Mouse (Mus musculus) CH12.LX (cell line): ENCODE data around the gene Golm1. TPM values are rescaled to one million over a fixed set of nuclear protein-coding genes. Genes with fewer than 3 reads are reported as not detected.

Source experiments
- DNase-seq: peaks from one replicate; pipeline ENCODE4 v3.0.0-alpha.2; 2013; ENCODE audit errors: extremely low read depth
- H3K27ac ChIP-seq: 2 replicates; pipeline ENCODE4 v1.5.1; 2012; ENCODE audit warnings: low read depth, mild to moderate bottlenecking, control low read depth, moderate library complexity; ENCODE audit not compliant: insufficient read depth
- H3K27me3 ChIP-seq: replicated peaks from 2 replicates; pipeline ENCODE3; 2012; ENCODE audit warnings: inconsistent platforms
- H3K36me3 ChIP-seq, 2 experiments: replicated peaks in 1 of 2; 2 replicates each; pipeline versions ENCODE3 to v1.6.1; 2012; ENCODE audit warnings: inconsistent platforms in 1 of 2, low read length in 1 of 2, mild to moderate bottlenecking in 1 of 2, mixed read lengths in 1 of 2, moderate library complexity in 1 of 2; ENCODE audit not compliant: control insufficient read depth in 1 of 2, insufficient read depth in 1 of 2
- H3K4me1 ChIP-seq, 2 experiments: 2 replicates each; pipeline ENCODE4 v1.6.1; 2012; ENCODE audit warnings: inconsistent platforms in 1 of 2, moderate library complexity in 1 of 2; ENCODE audit not compliant: insufficient read depth in 2 of 2, control insufficient read depth in 1 of 2
- H3K4me2 ChIP-seq: 2 replicates; pipeline ENCODE4 v1.6.1; 2012; ENCODE audit warnings: low read depth, mild to moderate bottlenecking, control low read depth; ENCODE audit not compliant: poor library complexity, insufficient read depth, severe bottlenecking
- H3K4me3 ChIP-seq, 3 experiments: fragments of 150-350 bp in 1 of 3; sonication (generic) in 1 of 3; replicated peaks in 1 of 3; 2 replicates each; pipeline versions ENCODE3 to v1.5.1; 2011 to 2012; ENCODE audit warnings: low read depth in 2 of 3, low read length in 2 of 3, mild to moderate bottlenecking in 2 of 3, moderate library complexity in 2 of 3, control low read depth in 1 of 3, improper control_type of control experiment in 1 of 3, inconsistent platforms in 1 of 3, mixed read lengths in 1 of 3; ENCODE audit not compliant: poor library complexity in 1 of 3
- H3K79me2 ChIP-seq: replicated peaks from 2 replicates; pipeline ENCODE4 v1.6.1; 2012; ENCODE audit warnings: mild to moderate bottlenecking, moderate library complexity; ENCODE audit not compliant: control insufficient read depth, poor library complexity, insufficient read depth, severe bottlenecking; ENCODE audit errors: extremely low read depth
- H3K9ac ChIP-seq: 2 replicates; pipeline ENCODE4 v1.6.1; 2012; ENCODE audit warnings: low read depth, mild to moderate bottlenecking, control low read depth, moderate library complexity; ENCODE audit not compliant: insufficient read depth
- H3K9me3 ChIP-seq: replicated peaks from 2 replicates; pipeline ENCODE3; 2012; ENCODE audit warnings: low read length, inconsistent platforms, mixed read lengths
- BHLHE40 ChIP-seq: IDR thresholded peaks from 2 replicates; pipeline ENCODE4 v1.6.1; 2011; ENCODE audit warnings: mild to moderate bottlenecking, low read depth, low read length, improper control_type of control experiment
- CTCF ChIP-seq, 2 experiments: IDR thresholded peaks in 1 of 2; conservative IDR thresholded peaks in 1 of 2; 2 replicates each; pipeline ENCODE4 v1.5.1; 2011 to 2012; ENCODE audit warnings: low read depth in 2 of 2, low read length in 2 of 2, improper control_type of control experiment in 1 of 2, inconsistent platforms in 1 of 2, mild to moderate bottlenecking in 1 of 2, moderate library complexity in 1 of 2
- E2F4 ChIP-seq: IDR thresholded peaks from 2 replicates; pipeline ENCODE4 v1.6.1; 2011; ENCODE audit warnings: low read depth, low read length, improper control_type of control experiment; ENCODE audit not compliant: insufficient replicate concordance
- ELF1 ChIP-seq: IDR thresholded peaks from 2 replicates; pipeline ENCODE4 v1.6.1; 2014; ENCODE audit warnings: low read depth, mild to moderate bottlenecking, inconsistent platforms, low read length, improper control_type of control experiment
- GABPA ChIP-seq: IDR thresholded peaks from 2 replicates; pipeline ENCODE4 v1.6.1; 2012; ENCODE audit warnings: low read depth, low read length, improper control_type of control experiment, inconsistent platforms; ENCODE audit not compliant: insufficient replicate concordance
- HCFC1 ChIP-seq: IDR thresholded peaks from 2 replicates; pipeline ENCODE4 v1.6.1; 2012; ENCODE audit warnings: low read depth, mild to moderate bottlenecking, inconsistent platforms, low read length, improper control_type of control experiment
- IRF4 ChIP-seq: IDR thresholded peaks from 2 replicates; pipeline ENCODE4 v1.6.1; 2014; ENCODE audit warnings: low read depth, mild to moderate bottlenecking, inconsistent platforms, low read length, improper control_type of control experiment
- JUN ChIP-seq: IDR thresholded peaks from 2 replicates; pipeline ENCODE4 v1.6.1; 2011; ENCODE audit warnings: low read depth, mild to moderate bottlenecking, low read length, improper control_type of control experiment, moderate library complexity; ENCODE audit not compliant: insufficient read depth
- MAX ChIP-seq: IDR thresholded peaks from 2 replicates; pipeline ENCODE4 v1.6.1; 2011; ENCODE audit warnings: low read length, improper control_type of control experiment
- MAZ ChIP-seq: IDR thresholded peaks from 2 replicates; pipeline ENCODE4 v1.6.1; 2012; ENCODE audit warnings: low read depth, mild to moderate bottlenecking, inconsistent platforms, low read length, improper control_type of control experiment, moderate library complexity
- MEF2A ChIP-seq: IDR thresholded peaks from 2 replicates; pipeline ENCODE4 v1.6.1; 2014; ENCODE audit warnings: low read depth, mild to moderate bottlenecking, inconsistent platforms, low read length, improper control_type of control experiment, borderline replicate concordance
- PAX5 ChIP-seq: IDR thresholded peaks from 2 replicates; pipeline ENCODE4 v1.6.1; 2012; ENCODE audit warnings: low read length, inconsistent platforms, mixed read lengths
- RCOR1 ChIP-seq: conservative IDR thresholded peaks from 2 replicates; pipeline ENCODE4 v1.6.1; 2012; ENCODE audit warnings: low read depth, mild to moderate bottlenecking, inconsistent platforms, low read length, improper control_type of control experiment
- SIN3A ChIP-seq: IDR thresholded peaks from 2 replicates; pipeline ENCODE4 v1.6.1; 2012; ENCODE audit warnings: low read length, improper control_type of control experiment, inconsistent platforms
- SMC3 ChIP-seq: IDR thresholded peaks from 2 replicates; pipeline ENCODE4 v1.6.1; 2011; ENCODE audit warnings: low read depth, low read length, improper control_type of control experiment
- TBP ChIP-seq: conservative IDR thresholded peaks from 2 replicates; pipeline ENCODE4 v1.6.1; 2011; ENCODE audit warnings: low read depth, low read length, improper control_type of control experiment
- UBTF ChIP-seq: IDR thresholded peaks from 2 replicates; pipeline ENCODE4 v1.6.1; 2012; ENCODE audit warnings: low read depth, mild to moderate bottlenecking, inconsistent platforms, low read length, improper control_type of control experiment, moderate library complexity
- USF1 ChIP-seq: IDR thresholded peaks from 2 replicates; pipeline ENCODE4 v1.6.1; 2014; ENCODE audit warnings: low read depth, mild to moderate bottlenecking, inconsistent platforms, low read length, improper control_type of control experiment
- ZKSCAN1 ChIP-seq: IDR thresholded peaks from 2 replicates; pipeline ENCODE4 v1.6.1; 2012; ENCODE audit warnings: low read depth, inconsistent platforms, low read length, improper control_type of control experiment, borderline replicate concordance
- ZMIZ1 ChIP-seq: IDR thresholded peaks from 2 replicates; pipeline ENCODE4 v1.6.1; 2012; ENCODE audit warnings: low read depth, mild to moderate bottlenecking, inconsistent platforms, low read length, improper control_type of control experiment
- ZNF384 ChIP-seq: IDR thresholded peaks from 2 replicates; pipeline ENCODE4 v1.6.1; 2012; ENCODE audit warnings: low read depth, low read length, improper control_type of control experiment, inconsistent platforms
- dilution Hi-C: fragments of 300-500 bp; cut with MboI; formaldehyde crosslinking; loops from 2 replicates; pipeline ENCODE4 v1.14.3; 2020; ENCODE audit warnings: low sequenced_read_pairs; ENCODE audit not compliant: extremely low pct_unique_long_range_greater_than_20kb, extremely low pct_ligation_motif_present
- in situ Hi-C: fragments of 300-500 bp; cut with MboI; formaldehyde crosslinking; loops from 3 replicates; pipeline ENCODE4 v1.14.3; 2019; ENCODE audit warnings: low sequenced_read_pairs, low pct_ligation_motif_present, low pct_unique_long_range_greater_than_20kb, mixed read lengths
- polyA plus RNA-seq: library from polyadenylated mRNA; unstranded; fragments of >175 nt; gene quantifications from 2 replicates; pipeline ENCODE4 v1.2.1, GENCODE M21; 2012; ENCODE audit warnings: low read depth; ENCODE audit not compliant: insufficient read length
- total RNA-seq, 2 experiments: library from RNA; depleted of rRNA; stranded (reverse); fragments of 300-350 nt in 1 of 2; fragments of >200 nt in 1 of 2; gene quantifications; 2 replicates each; pipeline ENCODE4 v1.2.3; 2012 to 2014

The Golm1 gene
- total and polyA plus RNA-seq, 3 experiments = 14.3 to 18.9 (median 17.4) TPM

GRCm38 (mm10) chr13:59660371-59660770 is 15.2 kb downstream of the Golm1 start:
- Histone ChIP-seq H3K4me2 (no peak overlapping the region), H3K9ac (no peak overlapping the region), H3K79me2 (no peaks in the 10 kb centered on the region), H3K27me3 (no peaks in the 10 kb centered on the region), H3K4me1 (peaks cover 11 to 26% of the 10 kb centered on the region in 2 experiments), H3K36me3 (peaks cover 18 to 62% of the 10 kb centered on the region in 2 experiments), H3K4me3 (no peak overlapping the region), H3K27ac (no peak overlapping the region), H3K9me3 (peaks cover 2% of the 10 kb centered on the region)
- DNase-seq = no peak
- TF ChIP-seq JUN (no peak), MEF2A (no peak), ELF1 (no peak), BHLHE40 (no peak)
- in situ Hi-C loops (no loop called here), dilution Hi-C loops (no loop called here)

- no peak for DNase-seq
- H3K4me3 ChIP-seq = no peak overlapping the region
- no peak for TF ChIP-seq MAX
- no peak for TF ChIP-seq ELF1
- TF ChIP-seq SIN3A = no peak
- no peak for TF ChIP-seq PAX5
- TF ChIP-seq IRF4 = no peak
- no peak for TF ChIP-seq RCOR1
- no peak for TF ChIP-seq GABPA
- TF ChIP-seq HCFC1 = no peak
- no peak for TF ChIP-seq ZKSCAN1
- TF ChIP-seq E2F4 = no peak
- TF ChIP-seq ZNF384 = no peak
- TF ChIP-seq UBTF = no peak
- TF ChIP-seq TBP = no peak
- TF ChIP-seq ZMIZ1 = no peak
- TF ChIP-seq USF1 = no peak
- no peak for TF ChIP-seq MAZ
- no peak for TF ChIP-seq CTCF (conservative IDR thresholded peaks at IDR 0.05 in 1 of 2, IDR thresholded peaks at IDR 0.05 in 1 of 2; ENCODE audit: low read depth in 2 of 2, low read length in 2 of 2)
- no peak for TF ChIP-seq SMC3
- TF ChIP-seq, all 38 proteins: peak for 0
- Histone ChIP-seq H3K9me3 (peaks cover 2% of the 10 kb centered on the region), H3K4me1 (peaks cover 13 to 35% of the 10 kb centered on the region in 2 experiments), H3K79me2 (no peaks in the 10 kb centered on the region), H3K4me2 (no peak overlapping the region), H3K9ac (no peak overlapping the region), H3K27me3 (no peaks in the 10 kb centered on the region), H3K36me3 (peaks cover 5 to 57% of the 10 kb centered on the region in 2 experiments), H3K27ac (no peak overlapping the region)
- dilution Hi-C loops (no loop called here), in situ Hi-C loops (no loop called here)
Observed at GRCm38 (mm10) chr13:59657781-59658180, 17.8 kb downstream of the Golm1 start.
